Mouse (Mus musculus) heart, adult 8-10 months (tissue): ENCODE results near the gene Wbp2. TPM values are rescaled to one million over a fixed set of nuclear protein-coding genes. Genes with fewer than 3 reads are reported as not detected.
"Not testable (repeated sequence)": the region's sequence is repeated elsewhere in the genome, so short reads cannot be mapped to it uniquely, and the experiment has no call there.

Experiments
- DNase-seq: peaks from one replicate; pipeline ENCODE4 v3.0.0; 2022; ENCODE audit warnings: low spot score
- total RNA-seq, 4 experiments: library from RNA; stranded (reverse); gene quantifications; 2 replicates each; pipeline ENCODE4 v1.2.4; 2022

The Wbp2 gene
- 100 to 1,000 TPM; 108 to 126 (median 116) TPM for total RNA-seq

DNA sequence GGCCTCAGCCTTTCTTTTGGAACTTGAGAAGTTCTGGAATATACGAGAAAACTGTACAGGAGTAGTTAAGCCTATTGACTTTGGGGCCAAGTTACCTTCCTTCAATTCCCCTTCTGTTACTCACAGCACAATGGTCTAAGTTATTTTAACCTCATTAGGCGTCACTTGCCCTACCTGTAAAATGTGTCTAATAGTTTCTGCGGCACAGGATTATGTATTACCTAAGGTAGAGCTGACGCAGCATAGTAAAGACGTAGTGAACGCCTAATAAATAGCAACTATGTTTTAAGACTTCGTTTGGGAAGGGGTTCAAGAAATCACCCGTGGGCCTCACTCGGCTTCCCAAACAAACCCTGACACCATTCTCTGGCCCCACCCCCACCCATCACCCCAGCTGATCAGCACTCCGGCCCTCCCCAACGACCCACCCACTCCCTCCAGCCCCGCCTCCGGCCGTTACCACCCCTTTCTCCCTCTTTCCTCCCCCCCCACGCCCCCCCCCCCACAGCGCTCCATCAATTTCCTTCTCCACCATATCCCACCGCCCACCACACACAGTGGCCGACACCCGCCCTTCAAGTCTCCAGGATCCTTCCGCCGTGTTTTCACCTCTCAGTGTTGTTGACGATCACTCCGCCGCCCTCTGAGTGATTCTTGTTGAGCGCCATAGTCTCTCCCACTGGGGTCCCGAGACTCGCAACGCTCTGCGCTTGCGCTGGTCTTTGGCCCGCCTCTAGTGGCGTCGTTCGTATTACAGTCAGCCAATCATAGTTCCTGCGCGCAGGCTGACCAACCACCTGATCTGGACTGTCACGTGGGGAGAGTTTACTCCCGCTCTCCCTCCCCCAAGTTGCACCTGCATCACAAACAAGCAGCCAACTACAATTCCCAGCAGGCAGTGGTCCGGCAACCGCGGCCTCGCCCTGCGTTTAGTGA, at the start of gene Wbp2:
Gene Wbp2, minus strand, starts transcription at position 738 of the 936 bp plus-strand sequence.
- DNase-seq: peak; percentile 98

DNA sequence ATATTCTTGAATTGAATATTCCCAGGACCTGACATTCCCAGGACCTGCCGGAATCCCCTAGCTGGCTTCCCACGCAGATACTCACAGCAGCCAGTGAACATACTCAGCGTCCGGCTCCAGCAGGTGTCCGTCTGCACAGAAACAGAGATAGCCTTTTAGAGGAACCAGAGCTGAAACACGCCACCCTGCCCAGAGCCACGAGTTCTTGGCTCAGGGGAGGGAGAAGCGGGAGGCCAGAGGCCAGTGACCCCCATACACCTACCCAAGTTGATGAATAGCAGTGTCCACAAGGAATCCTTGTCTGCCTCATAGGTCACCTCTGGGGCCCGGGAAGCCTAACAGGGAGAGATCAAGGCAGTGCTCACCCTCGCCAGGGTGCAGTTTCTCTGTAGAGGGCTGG, 47.4 kb upstream of the Wbp2 start:
- no peak for DNase-seq

DNA sequence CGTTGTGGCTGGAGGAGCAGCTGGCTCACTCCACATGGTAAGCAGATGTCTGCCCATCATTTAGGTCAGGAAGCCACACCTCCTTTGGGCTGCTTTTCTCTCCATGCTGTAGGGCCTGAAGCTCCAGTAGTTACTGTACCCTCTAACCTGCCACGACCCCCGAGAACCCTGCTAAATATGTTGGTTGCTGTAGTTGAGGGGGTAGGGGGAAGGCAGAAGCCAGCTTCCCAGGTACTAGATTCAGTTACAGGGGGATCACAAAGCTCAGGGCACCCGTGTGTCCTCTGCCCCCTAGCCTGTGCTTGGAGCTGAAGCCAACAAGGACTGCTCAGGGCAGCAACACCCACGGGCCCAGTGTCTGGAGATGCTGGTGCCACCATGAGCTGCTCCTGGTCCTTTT, 46.7 kb upstream of the Wbp2 start:
- DNase-seq: no peak

DNA sequence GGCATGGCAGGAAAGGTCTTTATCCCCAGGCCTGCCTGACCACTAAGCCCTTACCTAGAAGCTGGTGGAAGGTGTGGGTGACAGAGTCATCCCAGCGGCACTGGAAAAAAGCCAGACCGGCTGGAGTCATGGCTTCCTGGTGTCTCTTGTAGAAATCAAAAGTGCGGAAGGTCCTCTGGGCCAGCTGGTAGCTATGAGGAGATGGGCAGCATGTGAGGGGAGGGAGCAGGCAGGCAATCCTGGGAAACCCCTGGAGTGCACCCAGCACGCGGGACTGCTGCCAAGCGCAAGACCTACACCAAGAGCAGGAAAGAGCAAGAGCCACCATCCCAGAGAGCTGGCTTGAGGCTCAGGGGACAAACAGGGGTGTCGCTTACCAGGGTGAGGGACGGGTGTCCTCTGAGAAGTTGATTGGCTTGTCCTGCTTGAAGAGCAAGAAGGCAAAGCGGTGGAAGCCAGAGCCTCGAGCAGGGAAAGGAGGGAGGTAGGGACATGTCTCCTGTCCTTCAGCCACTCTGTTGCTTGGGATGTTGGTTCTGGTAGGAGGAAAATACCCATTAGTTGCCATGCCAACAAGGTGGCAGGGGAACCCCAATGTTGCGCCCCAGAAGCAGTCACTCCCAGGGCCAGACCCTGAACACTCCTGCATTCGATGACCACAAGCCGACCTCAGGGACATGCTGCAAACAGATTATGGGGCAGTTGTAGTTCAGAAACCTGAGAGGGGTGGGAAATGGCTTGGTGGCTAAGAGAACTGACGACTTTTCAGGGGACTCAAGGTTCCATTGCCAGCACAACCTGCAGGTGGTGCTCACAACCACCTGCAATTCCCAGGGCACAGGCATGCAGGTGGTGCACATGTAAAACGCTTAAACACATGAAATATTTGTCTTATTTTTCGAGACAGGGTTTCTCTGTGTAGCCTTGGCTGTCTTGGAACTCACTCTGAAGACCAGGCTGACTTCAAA, 45.9 kb upstream of the Wbp2 start:
- no peak for DNase-seq

DNA sequence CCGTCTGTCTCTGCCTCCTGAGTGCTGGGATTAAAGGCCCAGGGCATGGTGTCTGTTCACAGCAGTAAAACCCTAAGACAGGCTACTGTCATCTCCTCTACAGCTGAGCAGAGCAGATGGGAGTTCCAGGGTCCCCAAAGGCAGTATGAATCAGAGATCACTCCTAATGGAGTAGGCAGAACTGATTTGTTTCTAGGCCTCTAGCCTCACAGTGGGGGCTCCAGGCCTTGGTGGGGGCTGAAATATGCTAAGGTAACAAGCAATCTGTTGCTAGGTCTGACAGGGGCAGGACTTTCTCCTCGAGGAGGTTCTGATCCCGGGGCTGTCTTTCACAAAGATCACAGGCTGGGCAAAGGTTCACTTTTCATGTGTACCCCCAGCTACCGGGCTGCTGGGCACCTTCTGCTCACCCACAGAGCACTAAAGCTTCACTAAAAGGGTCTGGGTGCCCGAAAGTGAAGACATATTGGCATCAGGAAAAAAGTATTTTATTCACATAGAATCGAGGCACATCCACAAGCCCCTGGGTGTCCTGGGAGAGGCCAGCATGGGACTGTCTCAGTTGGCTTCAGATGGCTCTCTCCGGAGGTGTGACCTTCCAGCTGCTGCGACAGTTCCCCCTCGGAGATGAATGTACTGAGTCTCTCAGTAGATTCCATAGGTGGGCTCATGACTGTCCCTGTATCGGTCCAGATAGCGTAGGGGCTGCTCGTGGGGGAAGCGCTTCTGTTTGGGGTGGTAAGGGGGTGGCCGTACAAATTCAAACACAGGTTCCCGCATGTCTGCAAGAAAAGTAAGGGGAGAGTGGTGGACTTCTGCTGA, 44.8 kb upstream of the Wbp2 start:
- no peak for DNase-seq

DNA sequence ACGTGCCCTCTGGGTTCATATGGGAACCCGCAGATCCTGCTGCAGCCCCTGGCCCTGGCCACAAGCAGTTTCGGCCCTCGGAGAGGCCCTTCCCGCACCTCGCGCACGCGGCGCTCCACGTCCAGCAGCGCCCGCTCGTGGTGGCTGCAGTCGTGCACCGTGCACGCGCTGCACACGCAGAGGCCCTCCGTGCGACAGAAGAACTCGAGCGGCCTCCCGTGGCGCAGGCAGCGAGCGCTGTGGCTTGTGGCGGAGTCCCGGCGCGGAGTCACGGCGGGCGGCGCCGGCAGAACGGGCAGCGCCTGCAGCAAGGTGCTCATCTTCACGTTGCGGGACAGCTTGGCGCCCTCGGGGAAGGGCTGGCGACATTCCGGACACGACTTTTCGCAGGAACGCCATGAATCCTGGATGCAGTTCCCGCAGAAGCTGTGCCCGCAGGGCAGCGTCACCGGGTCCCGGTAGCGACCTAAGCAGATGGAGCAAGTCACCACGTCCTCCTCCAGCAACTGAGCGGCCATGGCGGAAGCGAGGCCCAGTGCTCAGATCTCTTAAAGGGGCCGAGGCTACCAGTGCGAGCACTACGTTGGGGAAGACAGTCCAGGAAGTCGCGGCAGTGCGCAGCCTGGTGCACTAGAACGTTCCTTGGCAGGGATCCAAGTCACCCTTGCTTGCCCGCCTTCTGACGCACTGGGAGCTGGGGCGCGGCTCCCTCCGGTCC, 43.9 kb upstream of the Wbp2 start, which contains the start of gene Trim65:
Gene Trim65, minus strand, starts transcription at position 641 of the 718 bp plus-strand sequence.
- DNase-seq: peak; percentile 94

DNA sequence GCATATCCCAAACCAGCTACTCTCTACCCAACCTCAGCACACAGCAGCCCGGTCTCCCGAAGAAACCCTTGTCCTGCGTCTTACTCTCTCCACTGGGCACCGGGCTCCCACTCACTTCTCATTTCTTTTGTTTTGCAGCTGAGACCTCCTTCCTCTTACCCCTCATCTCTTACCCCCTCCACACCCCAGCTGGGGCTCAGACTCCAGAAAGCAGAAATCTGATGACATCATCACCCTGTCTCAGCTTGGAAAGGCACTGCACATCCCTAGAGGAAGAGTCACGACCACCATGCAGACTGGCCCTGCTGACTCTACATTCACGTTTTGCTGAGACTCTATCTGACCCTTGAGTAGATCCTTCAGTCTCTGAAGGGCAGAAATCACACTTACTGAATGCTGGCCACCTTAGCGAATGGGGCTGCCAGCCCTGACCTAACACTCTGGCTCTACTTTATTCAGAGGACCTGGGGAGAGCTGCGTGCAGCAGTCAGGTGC, 43.2 kb upstream of the Wbp2 start:
- no peak for DNase-seq

DNA sequence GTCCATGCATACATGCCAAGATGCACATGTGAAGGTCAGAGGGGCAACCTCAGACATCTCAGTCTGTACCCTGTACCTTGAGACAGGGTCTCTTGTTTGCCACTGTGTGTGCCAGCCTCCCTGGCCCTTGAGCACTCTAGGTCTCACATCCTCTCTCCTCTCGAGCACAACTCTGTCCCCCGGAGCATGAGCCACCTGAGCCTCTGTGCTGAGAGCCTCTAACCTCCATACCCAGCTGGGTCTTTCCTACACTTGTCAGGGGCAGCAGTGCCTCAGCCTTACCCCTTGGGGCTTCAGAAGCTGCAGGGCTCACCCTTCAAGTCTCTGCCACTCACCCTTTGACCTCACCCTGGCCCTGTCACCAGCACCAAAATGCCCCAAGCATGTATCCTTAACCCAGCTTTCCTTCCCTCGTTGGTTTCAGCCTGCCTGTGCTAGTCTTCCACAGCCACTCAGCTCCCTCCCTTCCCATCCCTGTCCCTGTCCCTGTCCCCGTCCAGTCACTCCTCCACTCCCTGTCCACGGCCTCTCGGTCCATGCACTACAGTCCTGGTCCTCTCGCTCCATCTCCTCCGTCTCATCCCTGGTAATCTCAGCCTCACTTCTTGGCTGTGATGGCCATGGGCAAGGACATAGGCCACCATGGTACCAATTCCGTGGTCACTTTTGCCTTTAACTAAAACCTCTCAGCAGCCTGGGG, 42.4 kb upstream of the Wbp2 start:
- DNase-seq: no peak

DNA sequence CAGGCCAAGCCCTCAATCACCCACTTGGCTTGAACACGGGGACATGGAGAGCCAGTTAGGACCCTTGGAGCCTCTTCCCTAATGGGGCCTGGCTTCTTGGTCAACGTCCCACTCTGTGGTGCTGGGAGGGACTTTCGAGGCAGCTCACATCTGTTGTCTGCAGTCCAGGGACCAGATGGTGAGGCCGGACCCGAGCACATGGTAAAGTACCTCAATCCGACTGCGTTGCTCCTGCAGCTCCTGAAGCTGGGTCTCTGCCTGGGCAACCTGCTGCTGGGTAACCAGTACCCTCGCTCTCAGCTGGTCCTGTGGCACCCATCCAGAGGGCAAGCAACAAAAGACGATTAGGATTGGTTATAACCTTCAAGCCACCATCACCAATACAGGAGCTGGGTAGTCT, 41.2 kb upstream of the Wbp2 start:
- DNase-seq: no peak

DNA sequence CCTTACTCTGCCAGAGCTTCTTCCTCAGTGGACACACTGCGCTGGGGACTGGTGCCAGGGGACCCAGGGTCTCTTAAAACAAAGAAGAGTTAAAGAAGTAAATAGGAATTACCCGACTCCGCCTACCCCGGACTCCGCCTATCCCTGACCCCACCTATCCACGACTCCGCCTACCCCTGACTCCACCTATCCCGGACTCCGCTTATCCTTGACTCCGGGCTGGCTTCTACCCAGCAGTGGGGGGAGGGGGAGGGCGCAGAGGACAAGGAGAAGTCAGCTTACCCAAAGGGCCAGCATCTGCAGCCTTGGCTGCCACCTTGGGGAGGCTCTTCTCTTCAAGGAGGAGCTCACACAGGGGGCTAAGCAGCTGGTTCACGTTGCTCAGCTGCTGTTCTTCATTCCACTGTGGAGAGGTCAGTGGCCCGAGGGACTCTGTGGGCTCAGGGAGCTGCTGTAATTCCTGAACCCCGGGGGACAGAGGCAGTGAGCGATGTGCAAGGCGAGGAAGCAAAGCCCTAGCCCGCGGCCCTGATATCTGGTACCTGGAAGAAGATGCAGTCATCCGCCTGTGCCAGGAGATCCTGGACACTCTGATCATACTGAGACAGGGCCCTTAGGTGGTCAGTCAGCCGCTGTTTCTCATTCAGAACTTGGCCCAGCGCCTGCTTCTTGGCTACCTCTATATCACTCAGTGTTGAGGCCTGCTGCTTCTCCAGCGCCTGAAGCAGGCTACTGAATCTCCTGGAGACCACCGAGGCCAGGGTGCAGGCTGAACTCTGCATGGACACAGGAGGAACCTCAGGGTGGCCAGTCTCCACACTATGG, 40.6 kb upstream of the Wbp2 start, which contains the start of gene Trim47:
Gene Trim47, minus strand, starts transcription at position 55 of the 825 bp plus-strand sequence.
- DNase-seq: peak; percentile 63

DNA sequence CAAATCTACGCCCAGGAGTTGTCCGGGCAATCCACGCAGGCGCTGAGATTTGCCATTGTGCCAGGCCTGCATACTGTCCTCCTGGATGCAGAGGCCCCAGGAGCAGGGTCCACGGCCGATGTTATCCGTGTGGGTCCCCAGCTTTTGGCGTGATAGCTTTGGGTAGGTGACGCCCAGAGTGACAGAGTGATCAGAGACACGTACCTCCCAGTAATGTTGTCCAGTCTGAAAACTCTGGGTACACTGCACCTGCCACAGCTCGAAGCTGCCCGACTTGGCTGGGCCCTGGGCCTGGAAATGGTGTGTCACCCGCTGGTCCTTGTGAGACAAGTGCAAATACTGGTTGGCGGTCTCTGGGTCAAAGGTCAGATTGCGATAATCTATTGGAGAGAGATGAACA, 39.5 kb upstream of the Wbp2 start:
- no peak for DNase-seq

DNA sequence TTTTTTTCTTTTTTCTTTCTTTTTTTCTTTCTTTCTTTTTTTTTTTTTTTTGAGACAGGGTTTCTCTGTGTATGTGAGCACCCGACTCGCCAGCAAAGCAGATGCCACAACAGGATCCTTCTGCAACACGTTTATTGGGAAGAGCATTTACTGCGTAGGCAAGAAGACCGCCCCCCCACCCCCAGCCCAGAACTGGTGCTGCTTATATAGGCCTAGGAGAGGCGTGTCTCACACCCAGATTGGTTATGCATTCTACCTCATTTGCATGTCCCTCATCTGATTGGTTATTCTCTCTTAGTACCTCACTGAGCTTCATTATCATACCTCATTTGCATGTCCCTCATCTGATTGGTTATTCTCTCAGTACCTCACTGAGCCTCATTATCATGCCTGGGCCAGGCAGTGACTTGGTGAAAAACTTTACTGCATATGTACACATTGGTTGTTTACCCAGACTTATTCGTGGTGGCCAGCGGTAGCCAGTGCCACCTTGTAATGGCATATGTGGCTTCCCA, 35.0 kb upstream of the Wbp2 start:
- not testable (repeated sequence) for DNase-seq

DNA sequence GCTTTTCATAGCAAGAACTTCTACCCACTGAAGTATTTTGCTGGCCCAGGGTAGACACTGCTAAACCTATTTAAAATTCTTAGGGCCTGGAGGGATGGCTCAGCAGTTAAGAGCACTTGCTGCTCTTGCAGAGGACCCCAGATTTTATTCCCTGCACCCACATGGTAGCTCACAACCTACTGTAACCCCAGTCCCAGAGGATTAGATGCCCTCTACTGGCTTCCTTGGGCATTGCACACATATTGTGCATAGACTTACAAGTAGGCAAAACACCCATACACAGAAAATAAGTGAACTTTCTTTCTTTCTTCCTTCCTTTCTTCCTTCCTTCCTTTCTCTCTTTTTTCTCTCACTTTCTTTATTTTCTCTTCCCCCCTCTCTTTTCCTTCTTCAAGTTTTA, 31.0 kb upstream of the Wbp2 start:
- no peak for DNase-seq

DNA sequence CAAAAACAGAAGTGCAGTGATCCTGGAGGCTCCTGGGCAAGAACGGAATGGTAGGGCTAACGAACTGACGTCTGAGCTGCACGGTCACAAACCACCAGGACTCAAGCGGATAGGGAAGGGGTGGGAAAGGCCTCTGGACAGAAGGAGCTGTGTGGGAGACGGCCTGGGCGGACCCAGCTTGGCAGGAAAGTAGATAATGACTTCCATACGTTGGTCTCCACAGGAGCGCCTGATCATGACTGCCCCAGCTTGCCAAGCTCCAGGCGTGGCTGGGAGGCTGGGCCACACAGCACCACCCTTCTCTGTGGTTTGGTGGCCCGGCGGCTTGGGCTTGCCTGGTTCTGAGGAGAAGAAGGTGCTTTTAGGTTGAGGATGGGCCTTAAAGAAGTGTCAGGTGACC, 30.4 kb upstream of the Wbp2 start:
- DNase-seq: no peak

DNA sequence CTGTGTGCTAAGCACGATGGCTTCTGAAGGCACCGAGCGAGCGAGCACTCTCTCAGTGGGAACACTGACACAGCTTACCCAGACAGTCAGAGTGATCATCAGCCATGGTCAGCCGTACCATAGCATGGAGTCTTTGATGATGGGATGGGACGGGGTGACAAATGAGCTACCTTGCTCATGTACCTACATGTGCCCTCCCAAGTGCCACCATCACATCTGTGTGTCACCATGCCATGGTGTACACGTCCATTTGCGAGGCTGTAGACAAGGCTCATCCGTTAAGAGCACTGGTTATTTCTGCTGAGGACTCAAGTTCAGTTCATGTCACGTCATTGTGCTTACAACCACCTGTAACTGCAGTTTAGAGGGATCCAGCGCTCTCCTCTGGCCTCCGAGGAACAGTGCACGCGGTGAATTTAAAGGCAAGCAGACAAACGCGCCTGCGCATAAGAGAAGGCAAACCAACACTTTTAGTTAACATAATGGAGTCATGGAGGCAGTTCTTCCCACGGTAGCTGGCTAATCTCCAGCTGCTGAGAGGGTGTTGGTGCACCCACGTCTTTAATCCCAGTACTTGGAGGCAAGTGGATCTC, 24.9 kb upstream of the Wbp2 start:
- DNase-seq: no peak

DNA sequence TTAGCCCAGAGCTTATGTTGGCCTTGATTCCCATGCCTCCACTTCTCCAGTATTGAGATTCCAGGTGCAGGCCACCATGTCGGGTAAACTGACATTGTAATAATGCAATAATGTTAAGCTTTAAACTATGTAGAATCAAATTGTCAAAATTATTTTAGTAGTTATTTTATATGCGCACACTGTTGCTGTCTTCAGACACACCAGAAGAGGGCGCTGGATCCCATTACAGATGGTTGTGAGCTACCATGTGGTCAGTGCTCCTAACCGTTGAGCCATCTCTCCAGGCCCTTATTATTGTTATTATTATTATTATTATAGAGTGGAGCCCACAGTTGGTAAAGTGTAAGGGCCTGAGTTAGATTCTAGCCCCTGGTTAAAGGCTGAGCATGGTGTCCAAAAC, 24.3 kb upstream of the Wbp2 start:
- no peak for DNase-seq

DNA sequence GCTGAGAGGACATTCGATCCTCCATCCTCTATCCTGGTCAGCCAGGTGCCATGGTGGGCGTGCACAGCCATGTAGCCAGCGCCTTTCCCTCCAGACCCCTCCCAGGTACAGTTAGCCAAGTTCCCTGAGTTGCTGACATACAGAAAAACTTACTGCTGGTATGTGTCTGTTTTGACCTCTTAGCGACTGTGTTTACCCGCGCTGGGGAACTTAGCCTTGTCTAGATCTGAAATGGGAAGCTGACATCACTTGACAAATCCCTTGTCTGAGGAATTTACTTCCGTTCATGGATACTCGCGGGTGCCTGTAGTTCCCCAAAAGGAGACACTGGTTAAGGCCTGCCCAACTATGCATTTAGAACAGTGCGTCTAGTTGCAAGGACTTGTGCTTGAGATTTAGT, 23.7 kb upstream of the Wbp2 start:
- DNase-seq: no peak

DNA sequence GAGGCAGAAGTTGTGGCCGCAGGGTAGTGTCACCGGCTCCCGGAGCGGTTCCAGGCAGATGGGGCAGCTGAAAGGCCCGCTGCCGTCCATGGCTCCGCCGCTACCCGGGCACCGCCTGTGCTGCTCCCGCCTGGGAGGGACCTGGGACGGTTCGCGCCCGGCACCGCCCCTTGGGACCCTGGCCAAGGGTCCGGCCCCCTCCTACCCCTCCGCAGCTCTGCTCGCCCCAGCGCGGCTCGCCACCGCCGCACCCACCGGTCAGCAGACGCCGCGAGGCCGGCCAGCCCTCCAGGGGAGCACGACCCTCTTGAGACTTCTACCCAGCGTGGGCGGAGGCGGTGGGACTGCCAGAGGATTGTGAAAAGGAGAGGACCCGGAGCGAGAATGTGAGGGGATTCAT, 23.3 kb upstream of the Wbp2 start:
- peak; percentile 85 for DNase-seq
